Mouse (Mus musculus): ENCODE results near the gene Sde2. TPM values are rescaled to one million over a fixed set of nuclear protein-coding genes. Genes with fewer than 3 reads are reported as not detected.

The Sde2 gene
- 22.7 and 25.5 TPM in 2 replicates for polyA plus RNA-seq (2014; fragmentation: Nextera tagmentation; extraction: Ambion mirVana)

DNA sequence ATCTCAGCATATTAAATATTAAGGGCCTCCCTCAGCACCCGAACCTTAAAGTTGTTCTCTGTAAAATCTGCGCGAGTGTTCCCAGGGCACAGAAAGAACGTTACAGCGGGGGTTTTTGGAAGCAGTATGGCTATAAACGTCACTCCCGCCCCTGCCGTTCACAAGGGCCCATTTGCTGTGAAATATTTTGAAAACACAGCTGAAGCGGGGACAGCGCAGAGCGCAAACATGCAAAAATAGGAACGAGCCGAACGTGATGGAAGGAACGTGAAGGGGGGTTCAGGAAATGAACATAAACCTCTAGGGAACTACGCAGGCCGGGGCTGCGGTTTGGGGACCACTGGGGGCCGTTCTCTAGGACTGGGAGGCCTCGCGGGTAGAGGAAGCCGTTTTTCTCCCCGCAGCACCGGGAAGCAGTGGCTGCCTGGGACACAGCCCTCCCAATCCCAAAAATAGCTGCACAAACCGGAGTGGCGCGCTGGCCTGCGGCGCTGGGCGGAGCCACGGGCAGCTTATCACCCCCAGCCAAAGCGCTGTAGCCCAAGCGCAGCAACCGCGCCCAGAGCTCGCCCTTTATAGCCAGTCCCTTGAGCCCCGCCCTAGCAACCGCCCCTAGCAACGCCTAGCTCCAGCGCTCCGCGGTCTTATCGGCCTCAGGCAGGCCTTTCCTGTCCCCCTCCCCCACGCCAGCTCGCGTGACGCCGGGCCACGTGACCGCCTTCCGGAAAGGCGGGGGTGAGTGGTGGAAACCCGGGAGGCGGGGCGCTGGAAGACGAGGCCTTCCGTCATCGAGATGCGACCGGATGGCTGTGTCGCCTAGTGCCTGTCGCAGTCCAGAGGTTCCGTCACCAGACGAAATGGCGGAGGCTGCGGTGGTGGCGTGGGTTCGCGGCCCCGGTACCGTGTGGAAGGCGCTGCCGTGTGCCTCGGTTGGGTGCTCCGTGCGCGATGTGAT is at the start of gene Sde2:
TSS of gene Sde2 (plus strand) at position 812 of the 955 bp plus-strand sequence.
- H3K4me3 ChIP-seq (ENCODE audit: low read depth, low read length): peak within 1 kb of the TSS; percentile 68
- under 1% methylated on average over 77 of the region's 77 CpGs for WGBS
- H3K27ac ChIP-seq (ENCODE audit: low read depth, low read length): peak within 1 kb of the TSS; percentile 98
- no peaks in the 10 kb centered on the region for H3K9me3 ChIP-seq (replicated peaks; ENCODE audit: control insufficient read depth, low read length)
- ATAC-seq: peak; percentile 97
- peak within 1 kb of the TSS; percentile 81 for H3K4me2 ChIP-seq (ENCODE audit: low read length)
- H3K4me1 ChIP-seq (ENCODE audit: control insufficient read depth, insufficient read depth, low read length): peaks cover 33% of the 10 kb centered on the region
- peak within 1 kb of the TSS; percentile 81 for H3K9ac ChIP-seq (ENCODE audit: low read length)
- peak; percentile 100 for DNase-seq (ENCODE audit: low spot score)
- H3K36me3 ChIP-seq (ENCODE audit: control insufficient read depth, insufficient read depth, low read length): peaks cover 1% of the 10 kb centered on the region; the same call in 1 of the 2 replicates
- H3K27me3 ChIP-seq (replicated peaks; ENCODE audit: control insufficient read depth, insufficient read depth, low read length): no peaks in the 10 kb centered on the region

DNA sequence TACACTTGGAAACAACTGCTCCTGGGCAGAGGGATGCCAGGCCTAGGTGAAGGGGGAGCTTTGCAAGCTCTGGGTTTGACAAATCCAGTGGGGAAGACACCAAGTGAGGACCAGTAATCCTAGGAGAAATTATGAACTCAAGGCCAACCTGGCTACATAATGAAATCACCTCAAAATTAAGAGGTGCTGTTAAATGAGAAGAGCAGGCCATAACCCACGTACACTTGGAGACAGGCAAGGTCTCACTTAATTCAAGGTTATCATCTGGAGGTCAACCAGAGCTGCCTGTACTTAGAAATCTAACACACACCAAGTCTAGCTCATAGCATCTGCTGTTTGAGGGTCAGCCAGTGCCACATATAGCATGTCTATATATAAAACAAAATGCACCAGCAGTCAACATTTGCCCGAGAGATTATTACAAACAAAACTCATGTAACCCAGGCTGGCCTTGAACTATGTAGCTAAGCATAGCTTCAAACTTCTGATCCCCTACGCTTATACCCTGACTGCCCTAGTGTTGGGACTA is 49.4 kb upstream of the Sde2 start:
- H3K4me2 ChIP-seq (ENCODE audit: low read length): no peak overlapping the region
- H3K9ac ChIP-seq (ENCODE audit: low read length): no peak overlapping the region
- H3K4me1 ChIP-seq (ENCODE audit: control insufficient read depth, insufficient read depth, low read length): no peaks in the 10 kb centered on the region
- H3K9me3 ChIP-seq (replicated peaks; ENCODE audit: control insufficient read depth, low read length): no peaks in the 10 kb centered on the region
- DNase-seq (ENCODE audit: low spot score) (no peak), ATAC-seq (0 out of 2 replicates have a peak, but pooled peaks have one; percentile 16)
- H3K27me3 ChIP-seq (replicated peaks; ENCODE audit: control insufficient read depth, insufficient read depth, low read length): no peaks in the 10 kb centered on the region
- peaks cover 59% of the 10 kb centered on the region for H3K36me3 ChIP-seq (ENCODE audit: control insufficient read depth, insufficient read depth, low read length)
- WGBS: 92% methylated on average over 3 of the region's 3 CpGs
- H3K4me3 ChIP-seq (ENCODE audit: low read depth, low read length): no peak overlapping the region
- no peak overlapping the region for H3K27ac ChIP-seq (ENCODE audit: low read depth, low read length)

- ATAC-seq: no peak
- 87% methylated on average over 6 of the region's 6 CpGs for WGBS
- H3K9ac ChIP-seq (ENCODE audit: low read length): no peak overlapping the region
- no peak for DNase-seq (ENCODE audit: low spot score)
- no peaks in the 10 kb centered on the region for H3K27me3 ChIP-seq (replicated peaks; ENCODE audit: control insufficient read depth, insufficient read depth, low read length)
- H3K9me3 ChIP-seq (replicated peaks; ENCODE audit: control insufficient read depth, low read length): no peaks in the 10 kb centered on the region
- H3K4me3 ChIP-seq (ENCODE audit: low read depth, low read length): no peak overlapping the region
- peaks cover 80% of the 10 kb centered on the region for H3K36me3 ChIP-seq (ENCODE audit: control insufficient read depth, insufficient read depth, low read length)
- peaks cover 1% of the 10 kb centered on the region for H3K4me1 ChIP-seq (ENCODE audit: control insufficient read depth, insufficient read depth, low read length)
- no peak overlapping the region for H3K27ac ChIP-seq (ENCODE audit: low read depth, low read length)
- H3K4me2 ChIP-seq (ENCODE audit: low read length): no peak overlapping the region
Observed at GRCm38 (mm10) chr1:180803881-180804280, 47.0 kb upstream of the Sde2 start.

DNA sequence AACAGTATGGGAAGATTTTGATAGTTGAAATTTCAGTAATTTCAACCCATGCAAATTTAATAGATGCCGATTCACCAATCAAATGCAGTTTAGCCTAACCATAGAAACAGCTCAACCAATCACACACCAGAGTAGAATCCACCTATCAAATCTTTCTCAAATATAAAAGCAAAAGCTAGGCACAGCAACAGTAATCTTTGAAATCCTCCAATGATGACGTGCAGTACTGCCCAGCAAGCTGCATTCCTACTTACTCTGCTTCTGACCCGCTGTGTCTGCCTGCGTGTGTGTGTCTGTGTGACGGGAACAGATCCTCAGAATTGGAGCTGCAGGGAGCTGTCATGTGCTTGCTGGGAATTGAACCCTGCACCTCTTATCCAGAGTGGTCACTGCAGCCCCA is 42.1 kb upstream of the Sde2 start:
- no peak overlapping the region for H3K9ac ChIP-seq (ENCODE audit: low read length)
- WGBS: 87% methylated on average over 5 of the region's 5 CpGs
- no peaks in the 10 kb centered on the region for H3K9me3 ChIP-seq (replicated peaks; ENCODE audit: control insufficient read depth, low read length)
- peaks cover 12% of the 10 kb centered on the region for H3K4me1 ChIP-seq (ENCODE audit: control insufficient read depth, insufficient read depth, low read length)
- H3K27me3 ChIP-seq (replicated peaks; ENCODE audit: control insufficient read depth, insufficient read depth, low read length): no peaks in the 10 kb centered on the region
- no peak overlapping the region for H3K27ac ChIP-seq (ENCODE audit: low read depth, low read length)
- ATAC-seq (no peak), DNase-seq (ENCODE audit: low spot score) (no peak)
- peak overlapping the region; percentile 12; the same call in 1 of the 2 replicates for H3K4me2 ChIP-seq (ENCODE audit: low read length)
- H3K4me3 ChIP-seq (ENCODE audit: low read depth, low read length): no peak overlapping the region
- H3K36me3 ChIP-seq (ENCODE audit: control insufficient read depth, insufficient read depth, low read length): peaks cover 69% of the 10 kb centered on the region

GRCm38 (mm10) chr1:180810976-180811375 is 40.0 kb upstream of the Sde2 start:
- peak; percentile 54 for DNase-seq (ENCODE audit: low spot score)
- no peak overlapping the region for H3K9ac ChIP-seq (ENCODE audit: low read length)

GRCm38 (mm10) chr1:180811596-180812462 is 39.1 kb upstream of the Sde2 start:
- ATAC-seq: no peak
- 5% methylated on average over 27 of the region's 27 CpGs for WGBS

More at GRCm38 (mm10) chr1:180810976-180811375, 40.0 kb upstream of the Sde2 start:
- peaks cover 48% of the 10 kb centered on the region for H3K36me3 ChIP-seq (ENCODE audit: control insufficient read depth, insufficient read depth, low read length)
- no peak overlapping the region for H3K27ac ChIP-seq (ENCODE audit: low read depth, low read length)
- peak overlapping the region; percentile 95 for H3K4me3 ChIP-seq (ENCODE audit: low read depth, low read length)
- no peak for ATAC-seq
- H3K27me3 ChIP-seq (replicated peaks; ENCODE audit: control insufficient read depth, insufficient read depth, low read length): no peaks in the 10 kb centered on the region
- H3K4me1 ChIP-seq (ENCODE audit: control insufficient read depth, insufficient read depth, low read length): peaks cover 28% of the 10 kb centered on the region
- no peaks in the 10 kb centered on the region for H3K9me3 ChIP-seq (replicated peaks; ENCODE audit: control insufficient read depth, low read length)
- peak overlapping the region; percentile 52 for H3K4me2 ChIP-seq (ENCODE audit: low read length)
- 73% methylated on average over 7 of the region's 7 CpGs for WGBS

GRCm38 (mm10) chr1:180812463-180813408 is 38.2 kb upstream of the Sde2 start:
- no peaks in the 10 kb centered on the region for H3K9me3 ChIP-seq (replicated peaks; ENCODE audit: control insufficient read depth, low read length)
- ATAC-seq (peak; percentile 33), DNase-seq (ENCODE audit: low spot score) (peak; percentile 71)
- peak overlapping the region; percentile 95 for H3K4me3 ChIP-seq (ENCODE audit: low read depth, low read length)
- peaks cover 30% of the 10 kb centered on the region for H3K36me3 ChIP-seq (ENCODE audit: control insufficient read depth, insufficient read depth, low read length)
- H3K4me2 ChIP-seq (ENCODE audit: low read length): peak overlapping the region; percentile 52
- peak overlapping the region; percentile 100 for H3K9ac ChIP-seq (ENCODE audit: low read length)
- no peaks in the 10 kb centered on the region for H3K27me3 ChIP-seq (replicated peaks; ENCODE audit: control insufficient read depth, insufficient read depth, low read length)
- peak overlapping the region; percentile 99 for H3K27ac ChIP-seq (ENCODE audit: low read depth, low read length)
- under 1% methylated on average over 70 of the region's 71 CpGs for WGBS
- H3K4me1 ChIP-seq (ENCODE audit: control insufficient read depth, insufficient read depth, low read length): peaks cover 30% of the 10 kb centered on the region

More at GRCm38 (mm10) chr1:180811596-180812462, 39.1 kb upstream of the Sde2 start:
- no peaks in the 10 kb centered on the region for H3K27me3 ChIP-seq (replicated peaks; ENCODE audit: control insufficient read depth, insufficient read depth, low read length)
- peak overlapping the region; percentile 52 for H3K4me2 ChIP-seq (ENCODE audit: low read length)
- DNase-seq (ENCODE audit: low spot score): peak; percentile 15
- peak overlapping the region; percentile 100 for H3K9ac ChIP-seq (ENCODE audit: low read length)
- H3K36me3 ChIP-seq (ENCODE audit: control insufficient read depth, insufficient read depth, low read length): peaks cover 39% of the 10 kb centered on the region
- H3K27ac ChIP-seq (ENCODE audit: low read depth, low read length): peak overlapping the region; percentile 99
- peaks cover 30% of the 10 kb centered on the region for H3K4me1 ChIP-seq (ENCODE audit: control insufficient read depth, insufficient read depth, low read length)
- H3K9me3 ChIP-seq (replicated peaks; ENCODE audit: control insufficient read depth, low read length): no peaks in the 10 kb centered on the region
- peak overlapping the region; percentile 95 for H3K4me3 ChIP-seq (ENCODE audit: low read depth, low read length)

All from forebrain, embryonic 14.5 days (tissue).